Mouse (Mus musculus): ENCODE data around the gene Abca8b.

- TF ChIP-seq CTCF (IDR thresholded peaks at IDR 0.05; ENCODE audit: insufficient read depth, low read length) (no peak), POLR2A (IDR thresholded peaks at IDR 0.05; ENCODE audit: borderline replicate concordance, extremely low read depth, low read depth, low read length) (no peak)
Observed at GRCm38 (mm10) chr11:109988164-109988563, 7.5 kb downstream of the Abca8b start.
